ENCODE assay signal across 22 mouse cellular contexts in the genomic region with DNA sequence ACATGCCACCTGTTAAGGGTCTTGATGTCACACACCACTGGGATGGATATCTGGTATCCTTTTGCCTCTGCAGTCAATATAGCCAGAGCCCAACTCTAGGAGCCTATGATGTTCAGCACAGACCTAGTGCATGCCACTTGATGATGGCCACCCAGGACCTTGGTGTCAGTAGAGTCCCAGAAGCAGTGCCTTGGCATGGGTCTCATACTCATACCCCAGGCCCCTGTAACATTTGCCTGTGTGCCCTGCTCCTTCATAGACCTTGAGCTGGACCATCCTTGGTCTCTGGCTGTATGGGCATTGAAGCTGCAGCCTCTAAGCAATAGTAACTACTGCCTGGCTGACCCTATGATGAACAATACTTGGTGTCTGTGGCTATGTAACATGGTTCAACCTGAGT. TPM values are rescaled to one million over a fixed set of nuclear protein-coding genes. Genes with fewer than 3 reads are reported as not detected.
DNase-seq lines count a peak whose midpoint lies in the region; ATAC-seq and TF ChIP-seq lines count a peak whose summit lies in the region.
"Had no signal": no experiment of that assay in that cellular context is flagged by ENCODE, and none has a peak within 500 bp of the region (broad histone marks: within the 10 kb centered on the region; RNA-seq: fewer than 3 reads in every experiment).

No protein-coding gene starts in this region.

- no peak overlapping the region for H3K9ac ChIP-seq in heart, adult 2 months (ENCODE audit: low read depth, low read length)
- H3K9ac ChIP-seq in kidney, embryonic 15.5 days, result no peak overlapping the region
- H3K9ac ChIP-seq: forebrain, postnatal 0 days; limb, embryonic 13.5 days; lung, embryonic 15.5 days; midbrain, embryonic 12.5 days; neural tube, embryonic 12.5 days had no signal

- no peak overlapping the region for H3K4me3 ChIP-seq in heart, adult 2 months
- no peak overlapping the region for H3K4me3 ChIP-seq in kidney, embryonic 15.5 days (replicated peaks)
- H3K4me3 ChIP-seq in megakaryocyte, embryonic 14.5 days (replicated peaks), result peak overlapping the region; percentile 16
- H3K4me3 ChIP-seq: erythroblast, embryonic 14.5 days; limb, embryonic 13.5 days; lung, embryonic 15.5 days; midbrain, embryonic 12.5 days; myocyte; neural tube, embryonic 12.5 days had no signal

- H3K36me3 ChIP-seq in heart, adult 2 months (ENCODE audit: control insufficient read depth, insufficient read depth, low read length), result no peaks in the 10 kb centered on the region
- peaks cover 28% of the 10 kb centered on the region for H3K36me3 ChIP-seq in kidney, embryonic 15.5 days
- H3K36me3 ChIP-seq in megakaryocyte, embryonic 14.5 days (replicated peaks; ENCODE audit: low read length), result peaks cover 95% of the 10 kb centered on the region

- DNase-seq in heart, adult 2 months, result no peak
- DNase-seq in heart, postnatal 25 days (ENCODE audit: low spot score), result no peak
- no peak for DNase-seq in kidney, postnatal 14 days
- no peak for DNase-seq in testis, postnatal 10 days (ENCODE audit: low spot score)
- DNase-seq: B cell, adult 2 months; forebrain, postnatal 0 days; right cerebral cortex, adult 18-20 months; spleen, adult 18-20 months; thymus, adult 18-20 months; thymus, postnatal 25 days had no signal

- intact Hi-C loops in heart, adult 2 months (cut with DNase I), result loop anchor here (5.0 kb wide), 1 partner anchor 823 kb away; the partner anchor contains the start of genes Babam1 and Ushbp1
- intact Hi-C loops in heart, postnatal 25 days (cut with DNase I), result no loop called here

- peaks cover 4% of the 10 kb centered on the region; the same call in 1 of the 2 replicates for H3K79me2 ChIP-seq in heart, adult 2 months (replicated peaks; ENCODE audit: control insufficient read depth, insufficient read depth, low read length)

- H3K4me2 ChIP-seq in kidney, embryonic 15.5 days, result no peak overlapping the region
- H3K4me2 ChIP-seq: limb, embryonic 13.5 days; liver, embryonic 11.5 days; lung, embryonic 15.5 days; midbrain, embryonic 12.5 days; neural tube, embryonic 12.5 days had no signal

- no peak for ATAC-seq in kidney, embryonic 15.5 days (replicated peaks; ENCODE audit: low FRiP score)
- no peak for ATAC-seq in megakaryocyte, adult 5-6 weeks (ENCODE audit: poor library complexity, severe bottlenecking)
- ATAC-seq: activated CD4-positive, CD25-positive, alpha-beta regulatory T cell, adult 4 months; forebrain, postnatal 0 days; hindbrain, embryonic 16.5 days had no signal

- no peak for TF ChIP-seq EP300 in heart, adult 2 months (IDR thresholded peaks at IDR 0.05; ENCODE audit: insufficient read depth, low read depth, low read length)

- peaks cover 27% of the 10 kb centered on the region for H3K4me1 ChIP-seq in heart, adult 2 months (ENCODE audit: control insufficient read depth, insufficient read depth, low read length)
- H3K4me1 ChIP-seq in kidney, embryonic 15.5 days, result peaks cover 9% of the 10 kb centered on the region
- H3K4me1 ChIP-seq in megakaryocyte, embryonic 14.5 days, result peaks cover 91% of the 10 kb centered on the region
- H3K4me1 ChIP-seq: limb, embryonic 13.5 days; lung, embryonic 15.5 days; neural tube, embryonic 12.5 days had no signal

- no peaks in the 10 kb centered on the region for H3K27me3 ChIP-seq in heart, adult 2 months (ENCODE audit: control insufficient read depth, insufficient read depth, low read length)
- H3K27me3 ChIP-seq in kidney, embryonic 15.5 days, result no peaks in the 10 kb centered on the region
- no peaks in the 10 kb centered on the region for H3K27me3 ChIP-seq in megakaryocyte, embryonic 14.5 days (replicated peaks)
- H3K27me3 ChIP-seq: limb, embryonic 13.5 days; lung, embryonic 15.5 days; midbrain, embryonic 12.5 days; neural tube, embryonic 12.5 days had no signal

- no peaks in the 10 kb centered on the region for H3K9me3 ChIP-seq in kidney, embryonic 15.5 days (replicated peaks)
- no peaks in the 10 kb centered on the region for H3K9me3 ChIP-seq in megakaryocyte, embryonic 14.5 days
- H3K9me3 ChIP-seq: limb, embryonic 13.5 days; lung, embryonic 15.5 days; midbrain, embryonic 12.5 days; neural tube, embryonic 12.5 days had no signal

- peak overlapping the region; percentile 36 for H3K27ac ChIP-seq in heart, adult 2 months
- peak overlapping the region; percentile 29; the same call in 1 of the 2 replicates for H3K27ac ChIP-seq in kidney, embryonic 15.5 days
- H3K27ac ChIP-seq: limb, embryonic 13.5 days; lung, embryonic 15.5 days; midbrain, embryonic 12.5 days; neural tube, embryonic 12.5 days had no signal

- no peak for TF ChIP-seq CTCF in heart, adult 2 months (IDR thresholded peaks at IDR 0.05)

- TF ChIP-seq POLR2A in heart, adult 2 months (IDR thresholded peaks at IDR 0.05; ENCODE audit: insufficient read depth, low read depth, low read length), result no peak

RNA-seq across cellular contexts. Expression of gene Isyna1, which starts 19.9 kb away (rescaled TPM):
- 10 to 100 TPM; 26.7 to 28.3 TPM for total RNA-seq in heart, adult 2 months (2021)
- polyA plus RNA-seq in heart, adult 2 months (2012; rRNA removed), result 40.3 and 41.6 TPM in 2 replicates
- 10 to 100 TPM; 21.5 to 25.1 TPM for total RNA-seq in heart, postnatal 25 days (2021)
- polyA plus RNA-seq in kidney, embryonic 15.5 days (2015; fragmentation: Nextera tagmentation; extraction: Ambion mirVana), result 180 and 198 TPM in 2 replicates
- 165 and 201 TPM in 2 replicates for polyA plus RNA-seq in megakaryocyte, embryonic 14.5 days (2012; ENCODE audit: insufficient read depth, low replicate concordance)
- total RNA-seq in megakaryocyte, adult 5-6 weeks (2015), result 11.8 and 11.9 TPM in 2 replicates
- 13.9 and 15.7 TPM in 2 replicates for total RNA-seq in megakaryocyte, adult 5-6 weeks (2017)

RNA-seq across cellular contexts. Expression of gene Ssbp4, which starts 34.4 kb away (rescaled TPM):
- 10 to 100 TPM; 34.6 to 35.8 TPM for total RNA-seq in heart, adult 2 months (2021)
- polyA plus RNA-seq in heart, adult 2 months (2012; rRNA removed), result 45.6 and 72.8 TPM in 2 replicates
- 10 to 100 TPM; 37.0 to 37.7 TPM for total RNA-seq in heart, postnatal 25 days (2021)
- 135 and 145 TPM in 2 replicates for polyA plus RNA-seq in kidney, embryonic 15.5 days (2015; fragmentation: Nextera tagmentation; extraction: Ambion mirVana)
- polyA plus RNA-seq in megakaryocyte, embryonic 14.5 days (2012; ENCODE audit: insufficient read depth, low replicate concordance), result 1,561 and 3,509 TPM in 2 replicates
- 35.7 and 38.2 TPM in 2 replicates for total RNA-seq in megakaryocyte, adult 5-6 weeks (2015)
- 61.3 and 76.1 TPM in 2 replicates for total RNA-seq in megakaryocyte, adult 5-6 weeks (2017)

RNA-seq across cellular contexts. Expression of gene Ell, which starts 35.0 kb away (rescaled TPM):
- total RNA-seq in heart, adult 2 months (2021), result 10 to 100 TPM in 1 of 2 experiments, 1 to 10 TPM in 1; 9.6 to 12.0 TPM
- 12.7 and 13.8 TPM in 2 replicates for polyA plus RNA-seq in heart, adult 2 months (2012; rRNA removed)
- 10 to 100 TPM; 11.7 to 13.3 TPM for total RNA-seq in heart, postnatal 25 days (2021)
- polyA plus RNA-seq in kidney, embryonic 15.5 days (2015; fragmentation: Nextera tagmentation; extraction: Ambion mirVana), result 20.3 and 23.8 TPM in 2 replicates
- polyA plus RNA-seq in megakaryocyte, embryonic 14.5 days (2012; ENCODE audit: insufficient read depth, low replicate concordance), result 58.8 and 65.3 TPM in 2 replicates
- 9.3 and 12.5 TPM in 2 replicates for total RNA-seq in megakaryocyte, adult 5-6 weeks (2015)
- total RNA-seq in megakaryocyte, adult 5-6 weeks (2017), result 11.1 and 11.9 TPM in 2 replicates

RNA-seq across cellular contexts. Expression of gene Lrrc25, which starts 41.7 kb away (rescaled TPM):
- total RNA-seq in heart, adult 2 months (2021), result 1 to 10 TPM; 1.6 to 1.8 TPM
- polyA plus RNA-seq in heart, adult 2 months (2012; rRNA removed), result 3.6 and 4.5 TPM in 2 replicates
- total RNA-seq in heart, postnatal 25 days (2021), result 1 to 10 TPM; 1.4 to 1.5 TPM
- polyA plus RNA-seq in kidney, embryonic 15.5 days (2015; fragmentation: Nextera tagmentation; extraction: Ambion mirVana), result 2.5 TPM in 2 replicates
- polyA plus RNA-seq in megakaryocyte, embryonic 14.5 days (2012; ENCODE audit: insufficient read depth, low replicate concordance), result 19.0 and 34.7 TPM in 2 replicates
- total RNA-seq in megakaryocyte, adult 5-6 weeks (2015), result 62.2 and 64.6 TPM in 2 replicates
- 29.3 and 33.8 TPM in 2 replicates for total RNA-seq in megakaryocyte, adult 5-6 weeks (2017)
- polyA plus RNA-seq: myocyte had no signal

RNA-seq across cellular contexts. Expression of gene Kxd1, which starts 46.5 kb away (rescaled TPM):
- total RNA-seq in heart, adult 2 months (2021), result 10 to 100 TPM; 80.4 to 99.4 TPM
- polyA plus RNA-seq in heart, adult 2 months (2012; rRNA removed), result 111 and 121 TPM in 2 replicates
- total RNA-seq in heart, postnatal 25 days (2021), result 10 to 100 TPM; 73.6 to 76.6 TPM
- polyA plus RNA-seq in kidney, embryonic 15.5 days (2015; fragmentation: Nextera tagmentation; extraction: Ambion mirVana), result 58.5 and 64.5 TPM in 2 replicates
- 33.5 and 40.2 TPM in 2 replicates for polyA plus RNA-seq in megakaryocyte, embryonic 14.5 days (2012; ENCODE audit: insufficient read depth, low replicate concordance)
- 88.7 and 114 TPM in 2 replicates for total RNA-seq in megakaryocyte, adult 5-6 weeks (2015)
- 71.4 and 80.6 TPM in 2 replicates for total RNA-seq in megakaryocyte, adult 5-6 weeks (2017)
